Mouse (Mus musculus): ENCODE results near the gene Arhgef7. TPM values are rescaled to one million over a fixed set of nuclear protein-coding genes. Genes with fewer than 3 reads are reported as not detected.

The Arhgef7 gene
- polyA plus RNA-seq, 1 experiment from 2014 or later = 67.5 TPM

DNA sequence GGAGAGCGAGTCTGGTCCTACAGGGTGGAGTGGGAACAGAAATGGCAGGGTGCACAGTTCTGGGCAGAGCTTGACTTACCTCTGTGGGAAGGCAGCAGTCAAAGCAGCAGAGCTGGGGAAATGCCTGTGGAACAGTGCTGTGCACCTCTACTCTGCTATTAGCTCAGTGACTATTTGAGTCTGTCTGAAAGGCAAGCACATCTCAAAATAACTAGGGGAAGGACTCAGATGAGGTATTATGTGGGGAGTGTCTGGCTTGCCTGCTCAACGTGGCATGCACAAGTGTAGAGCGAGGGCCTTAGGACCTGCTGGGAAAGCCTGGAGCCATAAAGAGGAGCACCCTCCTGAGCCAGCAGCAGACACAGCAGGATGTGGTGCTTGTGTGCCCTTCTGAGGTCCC is 79.8 kb downstream of the Arhgef7 start:
- Histone ChIP-seq H3K27ac (replicated peaks in 1 of 2; ENCODE audit: control insufficient read depth in 1 of 2, insufficient read depth in 1 of 2, low read depth in 2 of 2, low read length in 2 of 2) (peak overlapping the region; percentile 31 to 49; a peak in 3 of 4 replicates), H3K9ac (ENCODE audit: low read length) (no peak overlapping the region), H3K36me3 (ENCODE audit: control insufficient read depth, insufficient read depth, low read length) (peaks cover 98% of the 10 kb centered on the region), H3K4me1 (ENCODE audit: control insufficient read depth in 2 of 2, insufficient read depth in 2 of 2, low read length in 2 of 2) (peaks cover 5 to 6% of the 10 kb centered on the region in 2 experiments; a peak in 3 of 4 replicates), H3K27me3 (ENCODE audit: control insufficient read depth, insufficient read depth, low read length) (no peaks in the 10 kb centered on the region), H3K4me2 (ENCODE audit: low read length) (no peak overlapping the region), H3K9me3 (ENCODE audit: control insufficient read depth, low read length) (no peaks in the 10 kb centered on the region), H3K4me3 (ENCODE audit: control insufficient read depth in 1 of 2, insufficient read depth in 1 of 2, low read depth in 1 of 2, low read length in 2 of 2) (no peak overlapping the region)
- ATAC-seq (ENCODE audit: insufficient number of reproducible peaks, insufficient read depth, low FRiP score, low read depth) = no peak
- 75% methylated on average over 3 of the region's 3 CpGs for WGBS

DNA sequence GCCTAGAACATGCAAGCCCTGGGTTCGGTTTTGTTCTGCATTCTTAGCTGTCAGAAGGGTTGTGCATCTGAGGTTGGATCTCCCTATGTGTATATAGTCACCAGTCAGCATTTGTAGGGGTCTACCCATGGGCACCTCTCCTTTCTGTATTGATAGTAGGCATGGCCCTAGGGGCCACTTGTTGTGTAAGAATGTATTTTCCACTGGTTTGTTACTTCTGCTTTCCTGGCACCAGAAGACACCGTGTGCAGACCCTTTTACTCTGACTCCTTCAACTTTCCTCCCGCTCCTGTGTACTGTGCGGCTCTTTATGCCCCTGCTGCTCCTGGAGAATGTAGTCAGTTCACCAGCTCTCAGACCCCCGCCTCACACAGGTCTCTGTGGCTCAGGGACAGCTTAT is 80.5 kb downstream of the Arhgef7 start:
- Histone ChIP-seq H3K9me3 (ENCODE audit: control insufficient read depth, low read length) (no peaks in the 10 kb centered on the region), H3K36me3 (ENCODE audit: control insufficient read depth, insufficient read depth, low read length) (peaks cover 98% of the 10 kb centered on the region), H3K27ac (replicated peaks in 1 of 2; ENCODE audit: control insufficient read depth in 1 of 2, insufficient read depth in 1 of 2, low read depth in 2 of 2, low read length in 2 of 2) (peak overlapping the region in 1 of 2 experiments; percentile 31; a peak in 1 of 4 replicates), H3K4me3 (ENCODE audit: control insufficient read depth in 1 of 2, insufficient read depth in 1 of 2, low read depth in 1 of 2, low read length in 2 of 2) (no peak overlapping the region), H3K4me1 (ENCODE audit: control insufficient read depth in 2 of 2, insufficient read depth in 2 of 2, low read length in 2 of 2) (peaks cover 5 to 6% of the 10 kb centered on the region in 2 experiments; a peak in 3 of 4 replicates), H3K27me3 (ENCODE audit: control insufficient read depth, insufficient read depth, low read length) (no peaks in the 10 kb centered on the region), H3K4me2 (ENCODE audit: low read length) (no peak overlapping the region), H3K9ac (ENCODE audit: low read length) (no peak overlapping the region)
- 98% methylated on average over 5 of the region's 5 CpGs for WGBS
- no peak for ATAC-seq (ENCODE audit: insufficient number of reproducible peaks, insufficient read depth, low FRiP score, low read depth)

DNA sequence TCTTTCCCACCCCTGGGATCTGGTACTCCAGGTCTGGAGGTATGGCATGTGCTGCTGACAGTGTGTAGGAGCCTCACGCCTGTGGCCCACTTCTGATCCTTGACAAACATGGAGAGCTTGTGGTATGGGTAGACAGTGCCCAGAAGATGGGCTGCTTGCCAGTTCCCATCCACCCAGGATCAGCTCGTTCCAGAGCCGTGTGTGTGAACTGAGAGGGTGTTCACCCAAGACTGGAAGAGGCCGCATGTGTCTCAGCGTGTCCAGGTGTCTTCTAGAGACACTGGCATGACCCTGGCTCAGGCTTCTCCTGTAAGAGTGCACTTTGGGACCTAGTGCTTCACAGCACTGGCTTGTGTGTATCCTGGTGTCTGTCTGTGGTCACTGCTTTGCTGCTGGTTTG is 82.9 kb downstream of the Arhgef7 start:
- no peak overlapping the region for H3K27ac ChIP-seq (replicated peaks in 1 of 2; ENCODE audit: control insufficient read depth in 1 of 2, insufficient read depth in 1 of 2, low read depth in 2 of 2, low read length in 2 of 2)
- H3K4me3 ChIP-seq (ENCODE audit: control insufficient read depth in 1 of 2, insufficient read depth in 1 of 2, low read depth in 1 of 2, low read length in 2 of 2) = no peak overlapping the region
- peaks cover 6 to 12% of the 10 kb centered on the region in 2 experiments for H3K4me1 ChIP-seq (ENCODE audit: control insufficient read depth in 2 of 2, insufficient read depth in 2 of 2, low read length in 2 of 2)
- H3K27me3 ChIP-seq (ENCODE audit: control insufficient read depth, insufficient read depth, low read length) = no peaks in the 10 kb centered on the region
- no peak overlapping the region for H3K4me2 ChIP-seq (ENCODE audit: low read length)
- ATAC-seq (ENCODE audit: insufficient number of reproducible peaks, insufficient read depth, low FRiP score, low read depth) = no peak
- H3K9me3 ChIP-seq (ENCODE audit: control insufficient read depth, low read length) = no peaks in the 10 kb centered on the region
- whole genome bisulfite sequencing = 81% methylated on average over 5 of the region's 5 CpGs
- H3K9ac ChIP-seq (ENCODE audit: low read length) = no peak overlapping the region
- peaks cover 99% of the 10 kb centered on the region for H3K36me3 ChIP-seq (ENCODE audit: control insufficient read depth, insufficient read depth, low read length)

DNA sequence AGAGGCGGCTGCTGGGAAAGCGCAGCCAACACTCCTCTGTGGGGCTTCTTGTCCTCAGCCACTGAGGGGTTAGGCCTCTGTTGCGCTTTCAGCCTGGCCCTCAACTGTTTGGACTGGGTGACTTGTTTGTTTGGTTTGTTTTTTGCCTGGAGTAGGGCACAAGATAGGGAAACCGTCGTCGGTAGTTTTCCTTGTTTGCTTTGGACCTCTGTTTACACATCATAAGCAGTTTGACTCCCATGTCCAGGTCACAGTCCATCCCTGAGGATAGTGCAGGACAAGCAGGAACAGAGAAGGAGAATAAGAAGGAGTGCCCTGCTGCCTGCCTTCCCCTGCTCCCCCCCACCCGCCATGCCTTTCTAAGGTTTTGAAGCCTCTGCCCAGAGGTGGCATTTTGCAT is 86.3 kb downstream of the Arhgef7 start:
- Histone ChIP-seq H3K27ac (replicated peaks in 1 of 2; ENCODE audit: control insufficient read depth in 1 of 2, insufficient read depth in 1 of 2, low read depth in 2 of 2, low read length in 2 of 2) (no peak overlapping the region), H3K4me2 (ENCODE audit: low read length) (no peak overlapping the region), H3K27me3 (ENCODE audit: control insufficient read depth, insufficient read depth, low read length) (no peaks in the 10 kb centered on the region), H3K9me3 (ENCODE audit: control insufficient read depth, low read length) (no peaks in the 10 kb centered on the region), H3K36me3 (ENCODE audit: control insufficient read depth, insufficient read depth, low read length) (peaks cover 99% of the 10 kb centered on the region), H3K4me3 (ENCODE audit: control insufficient read depth in 1 of 2, insufficient read depth in 1 of 2, low read depth in 1 of 2, low read length in 2 of 2) (no peak overlapping the region), H3K4me1 (ENCODE audit: control insufficient read depth in 2 of 2, insufficient read depth in 2 of 2, low read length in 2 of 2) (peaks cover 0 to 7% of the 10 kb centered on the region in 2 experiments; a peak in 2 of 4 replicates), H3K9ac (ENCODE audit: low read length) (no peak overlapping the region)
- no peak for ATAC-seq (ENCODE audit: insufficient number of reproducible peaks, insufficient read depth, low FRiP score, low read depth)
- WGBS = 64% methylated on average over 7 of the region's 7 CpGs

DNA sequence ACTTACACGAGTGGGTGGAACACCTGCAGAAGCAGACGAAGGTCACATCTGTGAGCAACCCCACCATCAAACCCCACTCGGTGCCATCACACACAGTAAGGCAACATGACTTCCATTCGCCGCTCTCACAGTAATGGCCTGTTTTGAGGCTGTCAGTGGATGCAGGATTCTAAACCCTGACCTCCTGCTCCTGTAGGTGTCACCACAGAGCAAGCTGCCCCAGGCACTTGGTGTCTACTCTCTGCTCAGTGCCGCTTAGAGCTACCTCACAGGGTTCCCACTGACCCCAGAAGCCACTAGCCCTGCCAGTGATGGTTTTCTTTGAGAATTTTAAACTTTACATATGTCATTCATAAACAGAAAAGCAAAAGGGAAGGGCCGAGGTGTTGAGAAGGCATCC is 87.7 kb downstream of the Arhgef7 start:
- H3K4me3 ChIP-seq (ENCODE audit: control insufficient read depth in 1 of 2, insufficient read depth in 1 of 2, low read depth in 1 of 2, low read length in 2 of 2) = no peak overlapping the region
- H3K9ac ChIP-seq (ENCODE audit: low read length) = no peak overlapping the region
- WGBS = 77% methylated on average over 7 of the region's 7 CpGs
- H3K4me2 ChIP-seq (ENCODE audit: low read length) = no peak overlapping the region
- no peak overlapping the region for H3K27ac ChIP-seq (replicated peaks in 1 of 2; ENCODE audit: control insufficient read depth in 1 of 2, insufficient read depth in 1 of 2, low read depth in 2 of 2, low read length in 2 of 2)
- ATAC-seq (ENCODE audit: insufficient number of reproducible peaks, insufficient read depth, low FRiP score, low read depth) = no peak
- H3K36me3 ChIP-seq (ENCODE audit: control insufficient read depth, insufficient read depth, low read length) = peaks cover 99% of the 10 kb centered on the region
- no peaks in the 10 kb centered on the region for H3K27me3 ChIP-seq (ENCODE audit: control insufficient read depth, insufficient read depth, low read length)
- no peaks in the 10 kb centered on the region for H3K9me3 ChIP-seq (ENCODE audit: control insufficient read depth, low read length)
- peaks cover 6 to 15% of the 10 kb centered on the region in 2 experiments; a peak in 3 of 4 replicates for H3K4me1 ChIP-seq (ENCODE audit: control insufficient read depth in 2 of 2, insufficient read depth in 2 of 2, low read length in 2 of 2)

DNA sequence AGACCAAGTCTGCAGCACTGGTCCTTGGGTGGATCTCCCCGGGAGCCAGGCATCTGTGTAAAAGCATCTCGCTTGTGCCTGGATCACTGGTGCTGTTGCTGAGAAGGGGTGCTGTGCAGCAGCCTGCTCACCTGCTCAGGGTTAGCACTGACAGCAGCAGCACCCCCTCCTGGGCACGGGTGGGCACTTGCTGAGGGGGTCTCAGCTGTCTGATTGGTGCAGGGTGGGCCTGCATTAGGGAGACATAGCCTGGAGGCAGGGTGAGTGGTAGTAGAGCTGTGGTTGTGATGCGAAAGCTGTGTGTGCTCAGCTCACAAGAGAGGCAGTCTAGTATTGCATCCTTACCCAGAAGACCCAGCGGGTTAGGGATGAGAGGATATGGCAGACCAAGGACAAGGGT is 92.6 kb downstream of the Arhgef7 start:
- H3K9me3 ChIP-seq (ENCODE audit: control insufficient read depth, low read length) = no peaks in the 10 kb centered on the region
- H3K36me3 ChIP-seq (ENCODE audit: control insufficient read depth, insufficient read depth, low read length) = peaks cover 97% of the 10 kb centered on the region
- 0 out of 2 replicates have a peak, but pooled peaks have one; percentile 8 for ATAC-seq (ENCODE audit: insufficient number of reproducible peaks, insufficient read depth, low FRiP score, low read depth)
- H3K27me3 ChIP-seq (ENCODE audit: control insufficient read depth, insufficient read depth, low read length) = no peaks in the 10 kb centered on the region
- WGBS = 86% methylated on average over 5 of the region's 5 CpGs
- no peak overlapping the region for H3K9ac ChIP-seq (ENCODE audit: low read length)
- H3K27ac ChIP-seq (replicated peaks in 1 of 2; ENCODE audit: control insufficient read depth in 1 of 2, insufficient read depth in 1 of 2, low read depth in 2 of 2, low read length in 2 of 2) = peak overlapping the region; percentile 87 to 96
- no peak overlapping the region for H3K4me2 ChIP-seq (ENCODE audit: low read length)
- H3K4me3 ChIP-seq (ENCODE audit: control insufficient read depth in 1 of 2, insufficient read depth in 1 of 2, low read depth in 1 of 2, low read length in 2 of 2) = no peak overlapping the region
- peaks cover 32 to 43% of the 10 kb centered on the region in 2 experiments for H3K4me1 ChIP-seq (ENCODE audit: control insufficient read depth in 2 of 2, insufficient read depth in 2 of 2, low read length in 2 of 2)

DNA sequence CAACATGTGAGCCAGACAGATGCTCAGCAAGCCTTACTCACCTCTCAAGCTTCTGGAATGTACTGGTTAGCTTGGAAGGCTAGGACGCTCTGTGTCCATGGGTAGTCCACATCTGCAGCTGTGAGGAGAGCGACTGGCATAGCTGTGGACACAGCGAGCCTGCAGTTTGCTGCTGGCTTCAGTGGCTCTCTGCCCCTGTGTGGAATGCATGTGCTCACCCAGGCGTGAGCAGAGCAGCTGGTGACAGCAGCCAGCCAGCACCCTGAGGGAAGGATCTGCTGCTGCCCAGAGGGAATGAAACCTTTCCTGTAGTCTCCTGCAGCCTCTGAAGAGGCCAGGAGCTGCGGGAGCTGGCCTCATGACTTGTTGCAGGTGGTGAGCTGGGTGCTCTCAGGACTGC is 93.0 kb downstream of the Arhgef7 start:
- Histone ChIP-seq H3K36me3 (ENCODE audit: control insufficient read depth, insufficient read depth, low read length) (peaks cover 97% of the 10 kb centered on the region), H3K4me2 (ENCODE audit: low read length) (peak overlapping the region; percentile 31; the same call in 1 of the 2 replicates), H3K9ac (ENCODE audit: low read length) (peak overlapping the region; percentile 40; the same call in 1 of the 2 replicates), H3K4me1 (ENCODE audit: control insufficient read depth in 2 of 2, insufficient read depth in 2 of 2, low read length in 2 of 2) (peaks cover 32 to 43% of the 10 kb centered on the region in 2 experiments), H3K4me3 (ENCODE audit: control insufficient read depth in 1 of 2, insufficient read depth in 1 of 2, low read depth in 1 of 2, low read length in 2 of 2) (no peak overlapping the region), H3K27me3 (ENCODE audit: control insufficient read depth, insufficient read depth, low read length) (no peaks in the 10 kb centered on the region), H3K27ac (replicated peaks in 1 of 2; ENCODE audit: control insufficient read depth in 1 of 2, insufficient read depth in 1 of 2, low read depth in 2 of 2, low read length in 2 of 2) (peak overlapping the region; percentile 87 to 96), H3K9me3 (ENCODE audit: control insufficient read depth, low read length) (no peaks in the 10 kb centered on the region)
- 42% methylated on average over 5 of the region's 5 CpGs for WGBS
- ATAC-seq (ENCODE audit: insufficient number of reproducible peaks, insufficient read depth, low FRiP score, low read depth) = peak; percentile 71
